Mouse (Mus musculus) hindbrain, embryonic 14.5 days (tissue): ENCODE measurements around the gene Itgbl1. TPM values are rescaled to one million over a fixed set of nuclear protein-coding genes. Genes with fewer than 3 reads are reported as not detected.
A peak's percentile ranks its signal among the peaks of the same experiment; 100 is the strongest.
"Not testable (repeated sequence)": the region's sequence is repeated elsewhere in the genome, so short reads cannot be mapped to it uniquely, and the experiment has no call there.

ENCODE experiments used
- ATAC-seq: fragments of 200-750 bp; cut with Nextera tagmentation; 2 replicates; pipeline ENCODE4 v1.8.0; 2017; ENCODE audit warnings: moderate number of reproducible peaks, mild to moderate bottlenecking, moderate TSS enrichment, moderate library complexity; ENCODE audit not compliant: low FRiP score
- DNase-seq: peaks from one replicate; pipeline ENCODE4 v3.0.0-alpha.2; 2015; ENCODE audit warnings: low spot score
- H3K27ac ChIP-seq: fragments of 300-500 bp; sonication (generic); 2 replicates; pipeline ENCODE4 v1.5.1; 2014; ENCODE audit warnings: mild to moderate bottlenecking, moderate library complexity
- H3K27me3 ChIP-seq: fragments of 300-500 bp; sonication (generic); 2 replicates; pipeline ENCODE4 v1.6.1; 2014; ENCODE audit warnings: mild to moderate bottlenecking, low read length, mixed read lengths; ENCODE audit not compliant: control insufficient read depth, insufficient read depth
- H3K36me3 ChIP-seq: fragments of 300-500 bp; sonication (generic); replicated peaks from 2 replicates; pipeline ENCODE4 v1.6.1; 2014; ENCODE audit not compliant: control insufficient read depth, insufficient read depth
- H3K4me1 ChIP-seq: fragments of 300-500 bp; sonication (generic); replicated peaks from 2 replicates; pipeline ENCODE4 v1.6.1; 2014; ENCODE audit warnings: antibody characterized with exemption, low read length, mixed read lengths; ENCODE audit not compliant: control insufficient read depth, insufficient read depth
- H3K4me2 ChIP-seq: fragments of 300-500 bp; sonication (generic); replicated peaks from 2 replicates; pipeline ENCODE4 v1.6.1; 2014; ENCODE audit warnings: mild to moderate bottlenecking, moderate library complexity
- H3K4me3 ChIP-seq: fragments of 300-500 bp; sonication (generic); replicated peaks from 2 replicates; pipeline ENCODE4 v1.5.1; 2014; ENCODE audit warnings: mild to moderate bottlenecking, low read length
- H3K9ac ChIP-seq: fragments of 300-500 bp; sonication (generic); 2 replicates; pipeline ENCODE4 v1.6.1; 2014
- H3K9me3 ChIP-seq: fragments of 300-500 bp; sonication (generic); 2 replicates; pipeline ENCODE4 v1.6.1; 2016; ENCODE audit warnings: low read length; ENCODE audit not compliant: control insufficient read depth
- WGBS: fragments of 180-500 bp; shearing (Covaris S2); extraction: QIAGEN DNeasy Blood & Tissue Kit; methylation state at CpG from one replicate; pipeline ENCODE4 v1.1.7; 2014; 5-methylcytosine and 5-hydroxymethylcytosine counted together
- polyA plus RNA-seq: library from polyadenylated mRNA; unstranded; fragments of >200 nt; fragmentation: Nextera tagmentation; extraction: Ambion mirVana; gene quantifications from 2 replicates; pipeline ENCODE4 v1.2.1, GENCODE M21; 2014

Itgbl1 gene
- 5.0 and 6.2 TPM in 2 replicates for polyA plus RNA-seq

GRCm38 (mm10) chr14:123659921-123660385 is at the start of gene Itgbl1:
Gene Itgbl1 (plus strand): TSS chr14:123659971.
- H3K9me3 ChIP-seq: no peaks in the 10 kb centered on the region
- H3K36me3 ChIP-seq: no peaks in the 10 kb centered on the region
- H3K4me3 ChIP-seq: no peak within 1 kb of the TSS
- no peak within 1 kb of the TSS for H3K4me2 ChIP-seq
- H3K9ac ChIP-seq: no peak within 1 kb of the TSS
- no peaks in the 10 kb centered on the region for H3K27me3 ChIP-seq
- peaks cover 4% of the 10 kb centered on the region for H3K4me1 ChIP-seq
- DNase-seq (no peak), ATAC-seq (no peak)
- H3K27ac ChIP-seq: no peak within 1 kb of the TSS
- WGBS: 37% methylated on average over 7 of the region's 7 CpGs

GRCm38 (mm10) chr14:123622969-123623368 is 36.8 kb upstream of the Itgbl1 start:
- no peak overlapping the region for H3K4me3 ChIP-seq
- H3K9me3 ChIP-seq: no peaks in the 10 kb centered on the region
- no peak for ATAC-seq
- no peaks in the 10 kb centered on the region for H3K27me3 ChIP-seq
- H3K9ac ChIP-seq: no peak overlapping the region
- no peaks in the 10 kb centered on the region for H3K36me3 ChIP-seq
- 13% methylated on average over 1 of the region's 1 CpGs for WGBS
- DNase-seq: peak; percentile 44
- H3K27ac ChIP-seq: no peak overlapping the region
- peaks cover 17% of the 10 kb centered on the region; the same call in 1 of the 2 replicates for H3K4me1 ChIP-seq
- no peak overlapping the region for H3K4me2 ChIP-seq

GRCm38 (mm10) chr14:123626501-123627179 is 33.1 kb upstream of the Itgbl1 start, which contains the start of gene Nalcn:
Gene Nalcn (minus strand): TSS chr14:123627144.
- Histone ChIP-seq H3K9ac (peak within 1 kb of the TSS; percentile 85), H3K4me1 (peaks cover 17% of the 10 kb centered on the region; the same call in 1 of the 2 replicates), H3K4me3 (peak within 1 kb of the TSS; percentile 67), H3K27ac (peak within 1 kb of the TSS; percentile 82), H3K4me2 (peak within 1 kb of the TSS; percentile 88), H3K9me3 (no peaks in the 10 kb centered on the region), H3K27me3 (no peaks in the 10 kb centered on the region), H3K36me3 (no peaks in the 10 kb centered on the region)
- WGBS: 1% methylated on average over 47 of the region's 47 CpGs
- ATAC-seq: peak; percentile 92
- peak; percentile 70 for DNase-seq

GRCm38 (mm10) chr14:123627180-123627562 is 32.6 kb upstream of the Itgbl1 start:
- Histone ChIP-seq H3K27ac (peak overlapping the region; percentile 82), H3K4me3 (peak overlapping the region; percentile 67), H3K36me3 (no peaks in the 10 kb centered on the region), H3K9ac (peak overlapping the region; percentile 85), H3K4me1 (peaks cover 17% of the 10 kb centered on the region; the same call in 1 of the 2 replicates), H3K4me2 (peak overlapping the region; percentile 88), H3K9me3 (no peaks in the 10 kb centered on the region), H3K27me3 (no peaks in the 10 kb centered on the region)
- ATAC-seq (no peak), DNase-seq (no peak)
- 47% methylated on average over 3 of the region's 3 CpGs for WGBS

- H3K4me3 ChIP-seq: no peak overlapping the region
- H3K36me3 ChIP-seq: no peaks in the 10 kb centered on the region
- no peak overlapping the region for H3K27ac ChIP-seq
- peak; percentile 41 for DNase-seq
- peak overlapping the region; percentile 38 for H3K4me2 ChIP-seq
- ATAC-seq: peak; percentile 80
- H3K27me3 ChIP-seq: no peaks in the 10 kb centered on the region
- no peaks in the 10 kb centered on the region for H3K9me3 ChIP-seq
- no peak overlapping the region for H3K9ac ChIP-seq
- 16% methylated on average over 20 of the region's 20 CpGs for WGBS
- H3K4me1 ChIP-seq: peaks cover 4% of the 10 kb centered on the region
These were observed 1.3 kb downstream of the Itgbl1 start for GRCm38 (mm10) chr14:123661091-123661491.

GRCm38 (mm10) chr14:123662386-123662785 is 2.6 kb downstream of the Itgbl1 start:
- no peak overlapping the region for H3K4me3 ChIP-seq
- DNase-seq (no peak), ATAC-seq (no peak)
- no peaks in the 10 kb centered on the region for H3K36me3 ChIP-seq
- H3K9me3 ChIP-seq: no peaks in the 10 kb centered on the region
- H3K27me3 ChIP-seq: no peaks in the 10 kb centered on the region
- H3K27ac ChIP-seq: no peak overlapping the region
- H3K4me1 ChIP-seq: peaks cover 4% of the 10 kb centered on the region
- no peak overlapping the region for H3K4me2 ChIP-seq
- whole genome bisulfite sequencing: 76% methylated on average over 1 of the region's 1 CpGs
- H3K9ac ChIP-seq: no peak overlapping the region

- no peaks in the 10 kb centered on the region for H3K36me3 ChIP-seq
- H3K27me3 ChIP-seq: no peaks in the 10 kb centered on the region
- DNase-seq: no peak
- H3K9me3 ChIP-seq: no peaks in the 10 kb centered on the region
- no peak overlapping the region for H3K9ac ChIP-seq
- ATAC-seq: no peak
- H3K4me1 ChIP-seq: peaks cover 4% of the 10 kb centered on the region
- H3K27ac ChIP-seq: no peak overlapping the region
- H3K4me2 ChIP-seq: no peak overlapping the region
- H3K4me3 ChIP-seq: no peak overlapping the region
These were observed 3.4 kb downstream of the Itgbl1 start for GRCm38 (mm10) chr14:123663206-123663605.

GRCm38 (mm10) chr14:123664451-123664850 is 4.7 kb downstream of the Itgbl1 start:
- Histone ChIP-seq H3K4me1 (peaks cover 4% of the 10 kb centered on the region), H3K4me2 (no peak overlapping the region), H3K27ac (no peak overlapping the region), H3K9ac (no peak overlapping the region), H3K4me3 (no peak overlapping the region), H3K27me3 (no peaks in the 10 kb centered on the region), H3K36me3 (no peaks in the 10 kb centered on the region), H3K9me3 (no peaks in the 10 kb centered on the region)
- no peak for ATAC-seq
- no peak for DNase-seq

GRCm38 (mm10) chr14:123671076-123671475 is 11.3 kb downstream of the Itgbl1 start:
- ATAC-seq, H3K27ac ChIP-seq, H3K9ac ChIP-seq, H3K4me1 ChIP-seq, H3K27me3 ChIP-seq, H3K4me2 ChIP-seq, H3K4me3 ChIP-seq, DNase-seq, H3K9me3 ChIP-seq, H3K36me3 ChIP-seq: not testable (repeated sequence)
- 88% methylated on average over 21 of the region's 21 CpGs for WGBS
